Mouse (Mus musculus) heart, adult 18-20 months (tissue): ENCODE measurements around the gene Hopx. TPM values are rescaled to one million over a fixed set of nuclear protein-coding genes. Genes with fewer than 3 reads are reported as not detected.
A peak's percentile ranks its signal among the peaks of the same experiment; 100 is the strongest.
"Not testable (repeated sequence)": the region's sequence is repeated elsewhere in the genome, so short reads cannot be mapped to it uniquely, and the experiment has no call there.

ENCODE experiments used
- DNase-seq, 2 experiments: peaks; one replicate each; pipeline ENCODE4 v3.0.0; 2021 to 2022; ENCODE audit warnings: mixed read lengths in 1 of 2
- total RNA-seq, 2 experiments: library from RNA; stranded (reverse); gene quantifications; 2 replicates each; pipeline ENCODE4 v1.2.3; 2021

Hopx gene
- total RNA-seq, 2 experiments from 2014 or later = 417 to 443 TPM

GRCm38 (mm10) chr5:77099997-77100380 lies 14.9 kb downstream of the Hopx start:
- DNase-seq = no peak

- DNase-seq = peak; percentile 55 to 70
Observed at GRCm38 (mm10) chr5:77099317-77099996, 15.5 kb downstream of the Hopx start.

GRCm38 (mm10) chr5:77098874-77099273 lies 16.0 kb downstream of the Hopx start:
- DNase-seq = no peak

GRCm38 (mm10) chr5:77097686-77098085 lies 17.2 kb downstream of the Hopx start:
- no peak for DNase-seq

GRCm38 (mm10) chr5:77096194-77096593 lies 18.7 kb downstream of the Hopx start:
- DNase-seq = not testable (repeated sequence)

- peak; percentile 85 to 90 for DNase-seq
Observed at GRCm38 (mm10) chr5:77094510-77095491, 20.1 kb downstream of the Hopx start.

GRCm38 (mm10) chr5:77093961-77094360 lies 21.0 kb downstream of the Hopx start:
- no peak for DNase-seq

- no peak for DNase-seq
Observed at GRCm38 (mm10) chr5:77092531-77092930, 22.4 kb downstream of the Hopx start.

- DNase-seq = no peak
Observed at GRCm38 (mm10) chr5:77091923-77092322, 23.0 kb downstream of the Hopx start.

GRCm38 (mm10) chr5:77090521-77091096 lies 24.3 kb downstream of the Hopx start:
- DNase-seq = peak in 1 of 2 experiments; percentile 38

GRCm38 (mm10) chr5:77089901-77090300 lies 25.0 kb downstream of the Hopx start:
- no peak for DNase-seq

- DNase-seq = peak; percentile 51 to 78
Observed at GRCm38 (mm10) chr5:77089294-77089693, 25.6 kb downstream of the Hopx start.

- DNase-seq = no peak
Observed at GRCm38 (mm10) chr5:77087122-77087521, 27.8 kb downstream of the Hopx start.

GRCm38 (mm10) chr5:77086541-77086940 lies 28.4 kb downstream of the Hopx start:
- DNase-seq = no peak

- DNase-seq = no peak
Observed at GRCm38 (mm10) chr5:77085753-77086450, 29.0 kb downstream of the Hopx start.

- DNase-seq = no peak
Observed at GRCm38 (mm10) chr5:77084418-77084817, 30.5 kb downstream of the Hopx start.

- no peak for DNase-seq
Observed at GRCm38 (mm10) chr5:77082735-77083134, 32.2 kb downstream of the Hopx start.

- peak in 1 of 2 experiments; percentile 48 for DNase-seq
Observed at GRCm38 (mm10) chr5:77080761-77081160, 34.2 kb downstream of the Hopx start.

- no peak for DNase-seq
Observed at GRCm38 (mm10) chr5:77075951-77076350, 39.0 kb downstream of the Hopx start.

- DNase-seq = peak; percentile 76 to 82
Observed at GRCm38 (mm10) chr5:77074914-77075313, 40.0 kb downstream of the Hopx start.

GRCm38 (mm10) chr5:77073794-77074193 lies 41.1 kb downstream of the Hopx start:
- DNase-seq = no peak

GRCm38 (mm10) chr5:77071626-77072025 lies 43.3 kb downstream of the Hopx start:
- DNase-seq = no peak
